Mouse (Mus musculus) hindbrain, embryonic 16.5 days (tissue): ENCODE data around the gene Kalrn. TPM values are rescaled to one million over a fixed set of nuclear protein-coding genes. Genes with fewer than 3 reads are reported as not detected.

Experiments used
- ATAC-seq: fragments of 200-750 bp; cut with Nextera tagmentation; 2 replicates; pipeline ENCODE4 v1.8.0; 2017; ENCODE audit warnings: moderate TSS enrichment, moderate library complexity
- H3K27ac ChIP-seq: fragments of 300-500 bp; sonication (generic); 2 replicates; pipeline ENCODE4 v1.5.1; 2014; ENCODE audit warnings: low read depth, mild to moderate bottlenecking, control low read depth, low read length, moderate library complexity
- H3K27me3 ChIP-seq: fragments of 300-500 bp; sonication (generic); replicated peaks from 2 replicates; pipeline ENCODE4 v1.6.1; 2014; ENCODE audit warnings: low read length; ENCODE audit not compliant: control insufficient read depth, insufficient read depth
- H3K36me3 ChIP-seq: fragments of 300-500 bp; sonication (generic); 2 replicates; pipeline ENCODE4 v1.6.1; 2014; ENCODE audit warnings: mild to moderate bottlenecking, low read length, moderate library complexity, mixed read lengths; ENCODE audit not compliant: control insufficient read depth, insufficient read depth
- H3K4me1 ChIP-seq: fragments of 300-500 bp; sonication (generic); 2 replicates; pipeline ENCODE4 v1.6.1; 2014; ENCODE audit warnings: low read depth, low read length; ENCODE audit not compliant: control insufficient read depth, insufficient read depth
- H3K4me2 ChIP-seq: fragments of 300-500 bp; sonication (generic); 2 replicates; pipeline ENCODE4 v1.6.1; 2014; ENCODE audit warnings: mild to moderate bottlenecking, low read length, control low read depth, moderate library complexity
- H3K4me3 ChIP-seq: fragments of 300-500 bp; sonication (generic); 2 replicates; pipeline ENCODE4 v1.5.1; 2014; ENCODE audit warnings: mild to moderate bottlenecking, low read length, control low read depth, moderate library complexity
- H3K9ac ChIP-seq: fragments of 300-500 bp; sonication (generic); 2 replicates; pipeline ENCODE4 v1.6.1; 2014; ENCODE audit warnings: low read depth, mild to moderate bottlenecking, control low read depth, low read length, moderate library complexity
- H3K9me3 ChIP-seq: fragments of 300-500 bp; sonication (generic); 2 replicates; pipeline ENCODE4 v1.6.1; 2014; ENCODE audit warnings: mild to moderate bottlenecking, low read length, moderate library complexity; ENCODE audit not compliant: control insufficient read depth
- WGBS: fragments of 180-500 bp; shearing (Covaris S2); extraction: QIAGEN DNeasy Blood & Tissue Kit; methylation state at CpG from one replicate; pipeline ENCODE4 v1.1.7; 2014; 5-methylcytosine and 5-hydroxymethylcytosine counted together
- polyA plus RNA-seq: library from polyadenylated mRNA; unstranded; fragments of >200 nt; fragmentation: Nextera tagmentation; extraction: Ambion mirVana; gene quantifications from 2 replicates; pipeline ENCODE4 v1.2.1, GENCODE M21; 2015

Kalrn gene
- polyA plus RNA-seq, 1 experiment from 2014 or later, result 20.9 TPM

- H3K4me1 ChIP-seq, result peaks cover 1% of the 10 kb centered on the region; the same call in 1 of the 2 replicates
- H3K4me3 ChIP-seq, result no peak overlapping the region
- H3K36me3 ChIP-seq, result peaks cover 16% of the 10 kb centered on the region
- H3K27ac ChIP-seq, result no peak overlapping the region
- 64% methylated on average over 3 of the region's 3 CpGs for WGBS
- no peaks in the 10 kb centered on the region for H3K27me3 ChIP-seq
- H3K9me3 ChIP-seq, result no peaks in the 10 kb centered on the region
- no peak overlapping the region for H3K9ac ChIP-seq
- no peak for ATAC-seq
- no peak overlapping the region for H3K4me2 ChIP-seq
Measured at GRCm38 (mm10) chr16:34184721-34185120, 388.6 kb downstream of the Kalrn start.

GRCm38 (mm10) chr16:34183186-34183585, 390.1 kb downstream of the Kalrn start:
- WGBS, result 90% methylated on average over 4 of the region's 4 CpGs
- peaks cover 14% of the 10 kb centered on the region for H3K36me3 ChIP-seq

GRCm38 (mm10) chr16:34175625-34176024, 397.7 kb downstream of the Kalrn start:
- Histone ChIP-seq H3K36me3 (peaks cover 32% of the 10 kb centered on the region), H3K27me3 (no peaks in the 10 kb centered on the region), H3K27ac (no peak overlapping the region), H3K4me1 (peaks cover 2% of the 10 kb centered on the region; the same call in 1 of the 2 replicates), H3K4me2 (no peak overlapping the region), H3K9me3 (no peaks in the 10 kb centered on the region), H3K9ac (no peak overlapping the region), H3K4me3 (no peak overlapping the region)
- no peak for ATAC-seq
- WGBS, result 92% methylated on average over 4 of the region's 4 CpGs

More at GRCm38 (mm10) chr16:34183186-34183585, 390.1 kb downstream of the Kalrn start:
- no peak overlapping the region for H3K4me2 ChIP-seq
- no peaks in the 10 kb centered on the region for H3K9me3 ChIP-seq
- H3K4me1 ChIP-seq, result peaks cover 2% of the 10 kb centered on the region; the same call in 1 of the 2 replicates
- ATAC-seq, result no peak
- H3K4me3 ChIP-seq, result no peak overlapping the region
- H3K9ac ChIP-seq, result no peak overlapping the region
- no peaks in the 10 kb centered on the region for H3K27me3 ChIP-seq
- no peak overlapping the region for H3K27ac ChIP-seq

GRCm38 (mm10) chr16:34172572-34173181, 400.7 kb downstream of the Kalrn start:
- Histone ChIP-seq H3K4me1 (no peaks in the 10 kb centered on the region), H3K36me3 (peaks cover 31% of the 10 kb centered on the region), H3K27me3 (no peaks in the 10 kb centered on the region), H3K9me3 (no peaks in the 10 kb centered on the region), H3K9ac (no peak overlapping the region), H3K4me3 (no peak overlapping the region), H3K4me2 (no peak overlapping the region), H3K27ac (no peak overlapping the region)
- ATAC-seq, result no peak
- 90% methylated on average over 11 of the region's 11 CpGs for WGBS

GRCm38 (mm10) chr16:34167042-34167441, 406.3 kb downstream of the Kalrn start:
- Histone ChIP-seq H3K4me2 (no peak overlapping the region), H3K9ac (no peak overlapping the region), H3K27ac (no peak overlapping the region), H3K4me3 (no peak overlapping the region), H3K27me3 (no peaks in the 10 kb centered on the region), H3K9me3 (no peaks in the 10 kb centered on the region), H3K4me1 (no peaks in the 10 kb centered on the region), H3K36me3 (0 out of 2 replicates have a peak, but pooled peaks cover 7% of the 10 kb centered on the region)
- 64% methylated on average over 5 of the region's 5 CpGs for WGBS
- no peak for ATAC-seq

- no peak overlapping the region for H3K27ac ChIP-seq
- H3K9me3 ChIP-seq, result no peaks in the 10 kb centered on the region
- ATAC-seq, result no peak
- H3K4me2 ChIP-seq, result no peak overlapping the region
- H3K27me3 ChIP-seq, result no peaks in the 10 kb centered on the region
- H3K9ac ChIP-seq, result no peak overlapping the region
- 56% methylated on average over 9 of the region's 9 CpGs for WGBS
- H3K4me3 ChIP-seq, result no peak overlapping the region
- H3K36me3 ChIP-seq, result no peaks in the 10 kb centered on the region
- H3K4me1 ChIP-seq, result no peaks in the 10 kb centered on the region
Measured at GRCm38 (mm10) chr16:34163086-34163485, 410.2 kb downstream of the Kalrn start.

GRCm38 (mm10) chr16:34159576-34159975, 413.8 kb downstream of the Kalrn start:
- H3K4me2 ChIP-seq, result no peak overlapping the region
- 91% methylated on average over 3 of the region's 3 CpGs for WGBS
- H3K9me3 ChIP-seq, result no peaks in the 10 kb centered on the region
- ATAC-seq, result no peak
- no peak overlapping the region for H3K27ac ChIP-seq
- H3K9ac ChIP-seq, result no peak overlapping the region
- H3K27me3 ChIP-seq, result no peaks in the 10 kb centered on the region
- no peaks in the 10 kb centered on the region for H3K36me3 ChIP-seq
- no peaks in the 10 kb centered on the region for H3K4me1 ChIP-seq
- H3K4me3 ChIP-seq, result no peak overlapping the region

- no peak for ATAC-seq
- Histone ChIP-seq H3K27ac (no peak overlapping the region), H3K9ac (no peak overlapping the region), H3K4me3 (no peak overlapping the region), H3K9me3 (no peaks in the 10 kb centered on the region), H3K36me3 (no peaks in the 10 kb centered on the region), H3K27me3 (no peaks in the 10 kb centered on the region), H3K4me1 (no peaks in the 10 kb centered on the region), H3K4me2 (no peak overlapping the region)
- WGBS, result 54% methylated on average over 4 of the region's 4 CpGs
Measured at GRCm38 (mm10) chr16:34157386-34158135, 415.8 kb downstream of the Kalrn start.

GRCm38 (mm10) chr16:34155696-34156095, 417.6 kb downstream of the Kalrn start:
- Histone ChIP-seq H3K4me2 (no peak overlapping the region), H3K27ac (no peak overlapping the region), H3K36me3 (no peaks in the 10 kb centered on the region), H3K4me3 (no peak overlapping the region), H3K9me3 (no peaks in the 10 kb centered on the region), H3K4me1 (no peaks in the 10 kb centered on the region; the same call in 1 of the 2 replicates), H3K27me3 (no peaks in the 10 kb centered on the region), H3K9ac (no peak overlapping the region)
- 86% methylated on average over 3 of the region's 3 CpGs for WGBS
- ATAC-seq, result no peak
